Mouse (Mus musculus) intestine, embryonic 16.5 days (tissue): ENCODE measurements at regions not wholly inside any gene's neighbourhood (a gene's known extent, or its start where the extent isn't known, plus 50 kb on each side); places are given as distances from the start of the nearest gene placed in this dataset.

Source experiments
- ATAC-seq: fragments of 200-750 bp; cut with Nextera tagmentation; 2 replicates; pipeline ENCODE4 v1.8.0; 2017; ENCODE audit warnings: moderate TSS enrichment, moderate library complexity
- H3K27ac ChIP-seq: fragments of 300-500 bp; sonication (generic); 2 replicates; pipeline ENCODE4 v1.5.1; 2014; ENCODE audit warnings: mild to moderate bottlenecking, low read length
- H3K27me3 ChIP-seq: fragments of 300-500 bp; sonication (generic); replicated peaks from 2 replicates; pipeline ENCODE4 v1.6.1; 2014; ENCODE audit warnings: low read length, control low read depth, mixed read lengths; ENCODE audit not compliant: control insufficient read depth, insufficient read depth
- H3K36me3 ChIP-seq: fragments of 300-500 bp; sonication (generic); 2 replicates; pipeline ENCODE4 v1.6.1; 2014; ENCODE audit warnings: low read length, control low read depth; ENCODE audit not compliant: control insufficient read depth, insufficient read depth
- H3K4me1 ChIP-seq: fragments of 300-500 bp; sonication (generic); 2 replicates; pipeline ENCODE4 v1.6.1; 2014; ENCODE audit warnings: low read length, control low read depth, mixed read lengths; ENCODE audit not compliant: control insufficient read depth, insufficient read depth
- H3K4me2 ChIP-seq: fragments of 300-500 bp; sonication (generic); 2 replicates; pipeline ENCODE4 v1.6.1; 2014; ENCODE audit warnings: low read depth, low read length, control low read depth
- H3K4me3 ChIP-seq: fragments of 300-500 bp; sonication (generic); 2 replicates; pipeline ENCODE4 v1.5.1; 2014; ENCODE audit warnings: mild to moderate bottlenecking, low read length
- H3K9ac ChIP-seq: fragments of 300-500 bp; sonication (generic); 2 replicates; pipeline ENCODE4 v1.6.1; 2014; ENCODE audit warnings: low read depth, low read length
- H3K9me3 ChIP-seq: fragments of 300-500 bp; sonication (generic); 2 replicates; pipeline ENCODE4 v1.6.1; 2016; ENCODE audit warnings: low read length, control low read depth; ENCODE audit not compliant: control insufficient read depth
- WGBS: fragments of 180-500 bp; shearing (Covaris S2); extraction: QIAGEN DNeasy Blood & Tissue Kit; methylation state at CpG from one replicate; pipeline ENCODE4 v1.1.7; 2014; 5-methylcytosine and 5-hydroxymethylcytosine counted together

- no peaks in the 10 kb centered on the region for H3K27me3 ChIP-seq
- H3K27ac ChIP-seq: no peak overlapping the region
- H3K36me3 ChIP-seq: no peaks in the 10 kb centered on the region
- ATAC-seq: no peak
- H3K9ac ChIP-seq: no peak overlapping the region
- 44% methylated on average over 1 of the region's 1 CpGs for WGBS
- H3K4me2 ChIP-seq: no peak overlapping the region
- H3K9me3 ChIP-seq: no peaks in the 10 kb centered on the region
- no peaks in the 10 kb centered on the region for H3K4me1 ChIP-seq
- H3K4me3 ChIP-seq: no peak overlapping the region
Observed at GRCm38 (mm10) chr7:50993707-50994106, 394.7 kb downstream of the 4933405O20Rik start.

- Histone ChIP-seq H3K4me1 (no peaks in the 10 kb centered on the region), H3K9ac (no peak overlapping the region), H3K36me3 (no peaks in the 10 kb centered on the region), H3K9me3 (no peaks in the 10 kb centered on the region), H3K4me2 (no peak overlapping the region), H3K27ac (no peak overlapping the region), H3K4me3 (no peak overlapping the region), H3K27me3 (no peaks in the 10 kb centered on the region)
- no peak for ATAC-seq
- WGBS: 71% methylated on average over 3 of the region's 3 CpGs
Observed at GRCm38 (mm10) chr7:51041899-51042667, 443.1 kb downstream of the 4933405O20Rik start.

GRCm38 (mm10) chr7:51051496-51051895 is 452.5 kb downstream of the 4933405O20Rik start:
- Histone ChIP-seq H3K27ac (no peak overlapping the region), H3K4me3 (no peak overlapping the region), H3K9me3 (no peaks in the 10 kb centered on the region), H3K27me3 (no peaks in the 10 kb centered on the region), H3K36me3 (no peaks in the 10 kb centered on the region), H3K4me1 (no peaks in the 10 kb centered on the region), H3K4me2 (no peak overlapping the region), H3K9ac (no peak overlapping the region)
- WGBS: 81% methylated on average over 3 of the region's 3 CpGs
- ATAC-seq: no peak

- Histone ChIP-seq H3K36me3 (no peaks in the 10 kb centered on the region), H3K4me1 (no peaks in the 10 kb centered on the region), H3K4me2 (no peak overlapping the region), H3K9ac (no peak overlapping the region), H3K9me3 (no peaks in the 10 kb centered on the region), H3K4me3 (no peak overlapping the region), H3K27me3 (no peaks in the 10 kb centered on the region), H3K27ac (no peak overlapping the region)
- 11% methylated on average over 1 of the region's 1 CpGs for WGBS
- ATAC-seq: no peak
Observed at GRCm38 (mm10) chr7:51068376-51068775, 442.5 kb upstream of the Ano5 start.

GRCm38 (mm10) chr7:51093774-51094173 is 417.1 kb upstream of the Ano5 start:
- H3K4me3 ChIP-seq: no peak overlapping the region
- ATAC-seq: no peak
- no peaks in the 10 kb centered on the region for H3K4me1 ChIP-seq
- H3K36me3 ChIP-seq: no peaks in the 10 kb centered on the region
- no peaks in the 10 kb centered on the region for H3K9me3 ChIP-seq
- H3K4me2 ChIP-seq: no peak overlapping the region
- WGBS: 67% methylated on average over 3 of the region's 3 CpGs
- no peak overlapping the region for H3K9ac ChIP-seq
- H3K27ac ChIP-seq: no peak overlapping the region
- H3K27me3 ChIP-seq: no peaks in the 10 kb centered on the region

- no peak for ATAC-seq
- Histone ChIP-seq H3K9ac (no peak overlapping the region), H3K36me3 (no peaks in the 10 kb centered on the region), H3K27me3 (no peaks in the 10 kb centered on the region), H3K9me3 (no peaks in the 10 kb centered on the region), H3K4me3 (no peak overlapping the region), H3K4me2 (no peak overlapping the region), H3K27ac (no peak overlapping the region), H3K4me1 (no peaks in the 10 kb centered on the region)
- 77% methylated on average over 2 of the region's 2 CpGs for WGBS
Observed at GRCm38 (mm10) chr7:51101166-51101565, 409.7 kb upstream of the Ano5 start.

GRCm38 (mm10) chr7:51140796-51141195 is 370.0 kb upstream of the Ano5 start:
- no peak overlapping the region for H3K27ac ChIP-seq
- H3K9ac ChIP-seq: no peak overlapping the region
- no peak for ATAC-seq
- H3K4me3 ChIP-seq: no peak overlapping the region
- no peak overlapping the region for H3K4me2 ChIP-seq
- WGBS: 83% methylated on average over 4 of the region's 4 CpGs
- H3K9me3 ChIP-seq: no peaks in the 10 kb centered on the region
- no peaks in the 10 kb centered on the region for H3K4me1 ChIP-seq
- no peaks in the 10 kb centered on the region for H3K36me3 ChIP-seq
- no peaks in the 10 kb centered on the region for H3K27me3 ChIP-seq

- Histone ChIP-seq H3K9ac (no peak overlapping the region), H3K36me3 (no peaks in the 10 kb centered on the region), H3K27ac (no peak overlapping the region), H3K4me2 (no peak overlapping the region), H3K4me3 (no peak overlapping the region), H3K9me3 (no peaks in the 10 kb centered on the region), H3K4me1 (no peaks in the 10 kb centered on the region), H3K27me3 (no peaks in the 10 kb centered on the region)
- ATAC-seq: no peak
- 87% methylated on average over 8 of the region's 8 CpGs for WGBS
Observed at GRCm38 (mm10) chr7:51175211-51175610, 335.6 kb upstream of the Ano5 start.

- WGBS: 79% methylated on average over 6 of the region's 6 CpGs
- H3K9me3 ChIP-seq: no peaks in the 10 kb centered on the region
- ATAC-seq: no peak
- no peaks in the 10 kb centered on the region for H3K4me1 ChIP-seq
- H3K4me3 ChIP-seq: no peak overlapping the region
- no peak overlapping the region for H3K27ac ChIP-seq
- H3K27me3 ChIP-seq: no peaks in the 10 kb centered on the region
- no peak overlapping the region for H3K9ac ChIP-seq
- no peaks in the 10 kb centered on the region for H3K36me3 ChIP-seq
- no peak overlapping the region for H3K4me2 ChIP-seq
Observed at GRCm38 (mm10) chr7:51215487-51216232, 295.2 kb upstream of the Ano5 start.
